Mouse (Mus musculus) limb, embryonic 14.5 days (tissue): ENCODE measurements around the gene 4930447C04Rik. TPM values are rescaled to one million over a fixed set of nuclear protein-coding genes. Genes with fewer than 3 reads are reported as not detected.
A peak's percentile ranks its signal among the peaks of the same experiment; 100 is the strongest.

ENCODE experiments used
- ATAC-seq: fragments of 200-750 bp; cut with Nextera tagmentation; 2 replicates; pipeline ENCODE4 v1.8.0; 2017; ENCODE audit warnings: low read depth, moderate number of reproducible peaks, moderate TSS enrichment; ENCODE audit not compliant: low FRiP score
- DNase-seq: peaks from one replicate; pipeline ENCODE4 v3.0.0-alpha.2; 2015; ENCODE audit warnings: low spot score
- H3K27ac ChIP-seq: fragments of 300-500 bp; sonication (generic); replicated peaks from 2 replicates; pipeline ENCODE4 v1.5.1; 2014; ENCODE audit warnings: low read depth, mild to moderate bottlenecking, low read length, moderate library complexity, mixed read lengths
- H3K27me3 ChIP-seq: fragments of 300-500 bp; sonication (generic); 2 replicates; pipeline ENCODE4 v1.6.1; 2014; ENCODE audit warnings: low read length, mixed read lengths; ENCODE audit not compliant: control insufficient read depth, insufficient read depth
- H3K36me3 ChIP-seq: fragments of 300-500 bp; sonication (generic); 2 replicates; pipeline ENCODE4 v1.6.1; 2014; ENCODE audit warnings: mild to moderate bottlenecking, low read length, moderate library complexity, mixed read lengths; ENCODE audit not compliant: control insufficient read depth, insufficient read depth
- H3K4me1 ChIP-seq: fragments of 300-500 bp; sonication (generic); 2 replicates; pipeline ENCODE4 v1.6.1; 2014; ENCODE audit warnings: antibody characterized with exemption, low read length, mixed read lengths; ENCODE audit not compliant: control insufficient read depth, insufficient read depth
- H3K4me2 ChIP-seq: fragments of 300-500 bp; sonication (generic); replicated peaks from 2 replicates; pipeline ENCODE4 v1.6.1; 2014; ENCODE audit warnings: low read depth, mild to moderate bottlenecking, low read length, moderate library complexity; ENCODE audit not compliant: severe bottlenecking
- H3K4me3 ChIP-seq: fragments of 300-500 bp; sonication (generic); replicated peaks from 2 replicates; pipeline ENCODE4 v1.5.1; 2014; ENCODE audit warnings: low read length
- H3K9ac ChIP-seq: fragments of 300-500 bp; sonication (generic); 2 replicates; pipeline ENCODE4 v1.6.1; 2014; ENCODE audit warnings: mild to moderate bottlenecking, low read depth, low read length, moderate library complexity; ENCODE audit not compliant: severe bottlenecking
- H3K9me3 ChIP-seq: fragments of 300-500 bp; sonication (generic); 2 replicates; pipeline ENCODE4 v1.6.1; 2016; ENCODE audit warnings: low read length; ENCODE audit not compliant: control insufficient read depth
- POLR2A ChIP-seq: fragments of 200-500 bp; IDR thresholded peaks from 2 replicates; pipeline ENCODE4 v1.8.0; 2012; ENCODE audit warnings: inconsistent platforms, mild to moderate bottlenecking, moderate library complexity, borderline replicate concordance; ENCODE audit not compliant: insufficient read depth, insufficient read length; ENCODE audit errors: extremely low read depth
- WGBS: fragments of 180-500 bp; shearing (Covaris S2); extraction: QIAGEN DNeasy Blood & Tissue Kit; methylation state at CpG from one replicate; pipeline ENCODE4 v1.1.7; 2014; 5-methylcytosine and 5-hydroxymethylcytosine counted together
- polyA plus RNA-seq, 2 experiments: library from polyadenylated mRNA; depleted of rRNA in 1 of 2; stranded (reverse) in 1 of 2; unstranded in 1 of 2; fragments of >200 nt; fragmentation: Nextera tagmentation in 1 of 2; extraction: Ambion mirVana in 1 of 2; gene quantifications; 2 replicates each; pipeline versions ENCODE4 v1.2.1 to v1.2.3; 2012 to 2014

The 4930447C04Rik gene
- polyA plus RNA-seq, 2 experiments: 3.2 to 15.7 TPM

DNA sequence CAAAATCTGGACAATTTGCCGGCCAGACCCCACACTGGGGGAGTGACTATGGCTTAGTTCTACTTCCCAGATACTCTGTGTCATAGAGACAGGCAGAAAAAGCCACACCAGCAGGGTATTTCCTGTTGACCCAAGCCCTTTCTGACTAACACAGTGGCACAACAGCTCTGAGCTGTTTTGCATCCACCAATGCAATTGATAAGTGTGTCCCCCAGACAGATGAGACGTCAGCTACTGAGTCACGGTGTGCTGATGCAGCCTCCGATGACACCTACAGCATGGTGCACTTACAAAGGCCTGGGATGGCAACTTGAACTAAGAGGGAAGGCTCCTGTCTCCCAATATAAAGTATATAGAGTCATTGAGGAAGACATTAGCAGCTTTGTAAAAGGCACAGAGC lies 103.3 kb downstream of the 4930447C04Rik start:
- H3K4me3 ChIP-seq: no peak overlapping the region
- WGBS: 83% methylated on average over 4 of the region's 4 CpGs
- H3K27ac ChIP-seq: no peak overlapping the region
- TF ChIP-seq POLR2A: no peak
- H3K4me1 ChIP-seq: no peaks in the 10 kb centered on the region
- no peaks in the 10 kb centered on the region for H3K36me3 ChIP-seq
- DNase-seq (no peak), ATAC-seq (no peak)
- no peak overlapping the region for H3K9ac ChIP-seq
- H3K9me3 ChIP-seq: no peaks in the 10 kb centered on the region
- H3K4me2 ChIP-seq: no peak overlapping the region
- H3K27me3 ChIP-seq: peaks cover 7% of the 10 kb centered on the region

DNA sequence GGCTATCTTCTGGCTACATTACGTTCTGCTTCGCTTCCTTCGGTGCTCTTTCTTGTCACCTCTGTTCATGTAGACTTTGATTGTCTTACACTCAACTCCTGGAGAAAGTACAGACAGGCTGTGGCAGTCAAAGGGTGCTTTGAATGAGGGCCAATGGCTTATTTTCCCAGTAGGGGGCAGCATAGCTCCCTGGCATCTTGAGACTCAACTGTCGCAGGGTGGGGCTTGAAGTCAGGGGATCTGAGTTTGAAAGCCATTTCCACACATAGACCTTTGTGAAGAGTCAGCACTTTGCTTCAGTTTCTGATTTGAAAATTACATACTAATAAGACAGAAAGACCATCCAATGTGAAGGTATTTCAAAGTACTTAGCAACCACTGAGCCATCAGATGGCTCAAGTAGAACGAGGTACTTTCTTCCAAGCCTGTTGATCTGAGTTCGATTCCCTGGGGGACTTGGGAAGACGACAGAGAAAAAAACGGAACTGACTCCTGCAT lies 105.0 kb downstream of the 4930447C04Rik start:
- H3K4me1 ChIP-seq: peaks cover 4% of the 10 kb centered on the region; the same call in 1 of the 2 replicates
- ATAC-seq (no peak), DNase-seq (no peak)
- no peaks in the 10 kb centered on the region for H3K9me3 ChIP-seq
- no peaks in the 10 kb centered on the region for H3K36me3 ChIP-seq
- H3K4me2 ChIP-seq: no peak overlapping the region
- WGBS: 84% methylated on average over 8 of the region's 8 CpGs
- H3K4me3 ChIP-seq: no peak overlapping the region
- TF ChIP-seq POLR2A: no peak
- H3K9ac ChIP-seq: no peak overlapping the region
- no peak overlapping the region for H3K27ac ChIP-seq
- peaks cover 18% of the 10 kb centered on the region for H3K27me3 ChIP-seq

DNA sequence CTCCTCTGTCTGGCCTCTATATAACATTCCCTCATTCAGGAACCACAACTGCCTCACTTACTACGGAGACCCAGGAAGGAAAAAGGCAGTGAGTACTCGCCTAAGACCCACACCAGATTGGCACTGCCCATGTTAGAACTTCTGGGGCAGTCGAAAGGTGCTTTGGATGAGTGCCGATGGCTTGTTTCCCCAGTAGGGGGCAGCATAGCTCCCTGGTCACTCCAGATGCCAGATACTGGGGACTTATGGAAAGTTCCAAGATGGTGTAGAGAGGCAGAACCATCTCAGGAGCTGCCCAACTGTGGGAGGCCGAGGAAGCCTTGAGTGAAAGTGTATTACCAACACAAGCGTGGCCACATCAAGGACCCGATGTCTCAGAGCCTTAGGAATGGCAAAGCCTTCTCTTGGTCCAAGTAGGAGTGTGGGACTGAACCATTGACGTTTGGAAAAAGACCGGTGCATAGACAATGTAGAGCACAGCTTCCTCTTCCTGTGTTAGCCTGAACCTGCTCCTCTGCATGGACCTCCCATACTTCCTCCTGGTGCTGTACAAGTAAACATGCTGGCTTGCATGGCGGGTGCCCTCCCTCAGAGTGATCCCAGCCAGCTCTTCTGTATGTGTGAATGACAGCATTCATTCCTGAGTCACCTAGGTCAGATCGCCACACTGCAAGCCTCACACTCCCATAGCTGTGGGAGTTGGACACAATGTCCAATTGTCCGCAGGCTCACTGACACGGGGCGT lies 105.6 kb downstream of the 4930447C04Rik start:
- Histone ChIP-seq H3K4me2 (no peak overlapping the region), H3K36me3 (no peaks in the 10 kb centered on the region), H3K9me3 (no peaks in the 10 kb centered on the region), H3K27me3 (peaks cover 18% of the 10 kb centered on the region), H3K4me3 (no peak overlapping the region), H3K9ac (no peak overlapping the region), H3K4me1 (peaks cover 4% of the 10 kb centered on the region; the same call in 1 of the 2 replicates), H3K27ac (no peak overlapping the region)
- 76% methylated on average over 14 of the region's 14 CpGs for WGBS
- ATAC-seq: no peak
- no peak for TF ChIP-seq POLR2A
- no peak for DNase-seq

DNA sequence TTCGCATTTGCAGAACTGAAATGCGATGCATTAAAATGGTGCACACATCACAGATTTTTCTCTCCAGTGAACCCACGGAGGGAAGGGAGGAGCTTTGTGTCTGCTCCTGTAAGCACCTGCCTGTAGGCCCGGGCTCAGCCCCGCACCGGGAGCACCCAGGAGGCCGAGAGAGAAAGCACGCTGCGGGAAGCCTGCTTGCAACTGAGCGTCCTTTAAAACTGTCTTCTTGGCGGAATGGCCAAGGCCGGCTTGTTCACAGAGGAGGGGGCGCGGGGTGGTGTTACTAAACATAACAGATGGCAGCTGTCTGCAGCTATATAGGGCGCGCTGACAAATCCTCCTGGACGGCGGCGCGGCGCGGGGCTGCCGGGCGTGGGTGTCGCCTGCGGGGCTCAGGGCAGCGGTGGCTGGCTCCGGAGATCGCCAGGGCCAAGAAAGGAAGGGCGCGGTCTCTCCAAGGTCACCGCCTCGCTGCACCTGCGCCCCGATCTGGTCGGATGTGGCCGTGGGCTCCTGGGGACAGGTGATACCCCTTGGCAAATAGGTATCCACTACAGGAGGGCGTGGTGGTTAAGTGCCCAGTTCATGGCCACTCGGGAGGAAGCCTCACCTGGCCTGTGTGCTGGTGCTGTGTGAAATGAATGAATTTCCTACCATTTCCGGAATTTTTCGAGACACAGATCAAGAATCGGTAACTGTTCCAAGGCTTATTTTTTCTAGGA lies 108.7 kb downstream of the 4930447C04Rik start:
- DNase-seq (no peak), ATAC-seq (peak; percentile 84)
- Histone ChIP-seq H3K4me1 (peaks cover 4% of the 10 kb centered on the region; the same call in 1 of the 2 replicates), H3K27me3 (peaks cover 18% of the 10 kb centered on the region), H3K9me3 (no peaks in the 10 kb centered on the region), H3K4me2 (peak overlapping the region; percentile 46), H3K36me3 (no peaks in the 10 kb centered on the region), H3K27ac (no peak overlapping the region), H3K9ac (peak overlapping the region; percentile 31), H3K4me3 (peak overlapping the region; percentile 26)
- no peak for TF ChIP-seq POLR2A
- WGBS: 8% methylated on average over 38 of the region's 42 CpGs

Other genes with a start within 250 kb of the 4930447C04Rik start
- 80.7 and 84.7 TPM in 2 replicates for gene Ppm1a, start 183.3 kb downstream of the 4930447C04Rik start, polyA plus RNA-seq (2012; rRNA removed)
- 76.5 and 77.0 TPM in 2 replicates for gene Ppm1a, start 183.3 kb downstream of the 4930447C04Rik start, polyA plus RNA-seq (2014; fragmentation: Nextera tagmentation; extraction: Ambion mirVana)
- not detected in 2 replicates for gene Six6, start 882 bp downstream of the 4930447C04Rik start, polyA plus RNA-seq (2012; rRNA removed)
- not detected in 2 replicates for gene Six6, start 882 bp downstream of the 4930447C04Rik start, polyA plus RNA-seq (2014; fragmentation: Nextera tagmentation; extraction: Ambion mirVana)
- 37.6 and 43.1 TPM in 2 replicates for gene Six1, start 113.1 kb upstream of the 4930447C04Rik start, polyA plus RNA-seq (2012; rRNA removed)
- gene Six1, start 113.1 kb upstream of the 4930447C04Rik start, polyA plus RNA-seq (2014; fragmentation: Nextera tagmentation; extraction: Ambion mirVana): 44.5 and 44.6 TPM in 2 replicates
- gene Six4, start 172.7 kb upstream of the 4930447C04Rik start, polyA plus RNA-seq (2012; rRNA removed): 6.6 and 8.7 TPM in 2 replicates
- 6.6 and 7.0 TPM in 2 replicates for gene Six4, start 172.7 kb upstream of the 4930447C04Rik start, polyA plus RNA-seq (2014; fragmentation: Nextera tagmentation; extraction: Ambion mirVana)
- gene Mnat1, start 182.9 kb upstream of the 4930447C04Rik start, polyA plus RNA-seq (2012; rRNA removed): 21.3 and 31.2 TPM in 2 replicates
- 44.3 and 44.7 TPM in 2 replicates for gene Mnat1, start 182.9 kb upstream of the 4930447C04Rik start, polyA plus RNA-seq (2014; fragmentation: Nextera tagmentation; extraction: Ambion mirVana)